Comparison of ENCODE assay signal across 29 mouse cellular contexts in the genomic region with DNA sequence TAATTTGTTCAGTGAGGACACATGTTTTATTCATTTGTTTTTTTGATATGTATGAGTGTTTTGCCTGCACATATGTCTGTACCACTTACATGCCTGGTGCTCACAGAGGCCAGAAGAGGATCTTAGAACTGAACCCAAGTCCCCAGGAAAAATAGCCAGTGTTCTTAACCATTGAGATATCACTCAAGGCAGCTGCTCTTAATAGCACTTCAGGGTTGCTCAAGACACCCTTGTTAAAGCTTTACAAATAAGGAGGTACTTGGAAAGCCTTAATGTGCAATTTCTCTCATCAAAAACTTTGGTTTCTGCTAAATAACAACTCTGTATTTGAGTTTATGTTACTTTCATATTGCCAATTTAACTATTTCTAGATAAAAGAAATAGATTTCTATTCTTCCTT. TPM values are rescaled to one million over a fixed set of nuclear protein-coding genes. Genes with fewer than 3 reads are reported as not detected.
"Had no signal": no experiment of that assay in that cellular context is flagged by ENCODE, and none has a peak within 500 bp of the region (broad histone marks: within the 10 kb centered on the region; RNA-seq: fewer than 3 reads in every experiment).

No protein-coding gene starts in this region.

- H3K9me3 ChIP-seq: embryonic facial prominence, embryonic 10.5 days; embryonic facial prominence, embryonic 12.5 days; embryonic facial prominence, embryonic 13.5 days; embryonic facial prominence, embryonic 15.5 days; forebrain, embryonic 10.5 days; forebrain, embryonic 12.5 days; forebrain, embryonic 13.5 days; forebrain, embryonic 15.5 days had no signal

- H3K4me3 ChIP-seq: embryonic facial prominence, embryonic 10.5 days; embryonic facial prominence, embryonic 12.5 days; embryonic facial prominence, embryonic 13.5 days; embryonic facial prominence, embryonic 15.5 days; erythroblast, embryonic 14.5 days; forebrain, embryonic 10.5 days; forebrain, embryonic 12.5 days; forebrain, embryonic 13.5 days; forebrain, embryonic 15.5 days; gastrocnemius, adult 2 months had no signal

- H3K27me3 ChIP-seq: embryonic facial prominence, embryonic 12.5 days; embryonic facial prominence, embryonic 13.5 days; embryonic facial prominence, embryonic 15.5 days; forebrain, embryonic 12.5 days; forebrain, embryonic 13.5 days; forebrain, embryonic 15.5 days had no signal

- ATAC-seq: forebrain, embryonic 13.5 days; forebrain, embryonic 14.5 days; forebrain, embryonic 15.5 days; forebrain, embryonic 16.5 days; forebrain, postnatal 0 days had no signal

- H3K4me2 ChIP-seq: embryonic facial prominence, embryonic 12.5 days; embryonic facial prominence, embryonic 13.5 days; embryonic facial prominence, embryonic 15.5 days; forebrain, embryonic 12.5 days; forebrain, embryonic 13.5 days; forebrain, embryonic 15.5 days had no signal

- H3K4me1 ChIP-seq: embryonic facial prominence, embryonic 10.5 days; embryonic facial prominence, embryonic 12.5 days; embryonic facial prominence, embryonic 13.5 days; embryonic facial prominence, embryonic 15.5 days; forebrain, embryonic 10.5 days; forebrain, embryonic 12.5 days; forebrain, embryonic 13.5 days; forebrain, embryonic 15.5 days had no signal

- H3K9ac ChIP-seq: embryonic facial prominence, embryonic 12.5 days; embryonic facial prominence, embryonic 13.5 days; embryonic facial prominence, embryonic 15.5 days; forebrain, embryonic 12.5 days; forebrain, embryonic 13.5 days; forebrain, embryonic 15.5 days; forebrain, postnatal 0 days had no signal

- DNase-seq: cerebellum, adult 18-20 months; cerebellum, adult 2 months; cerebellum, adult 8-10 months; cerebellum, adult 9-10 months; cerebellum, adult 9-11 months; cerebellum, postnatal 10 days; cerebellum, postnatal 14 days; cerebellum, postnatal 25 days; cerebellum, postnatal 36 days; embryo, embryonic 11 days; forebrain, postnatal 0 days; gastrocnemius, adult 2 months; gastrocnemius, postnatal 10 days; gastrocnemius, postnatal 14 days; gastrocnemius, postnatal 36 days; heart, adult 11 months; heart, adult 18-20 months had no signal

- H3K36me3 ChIP-seq: embryonic facial prominence, embryonic 10.5 days; embryonic facial prominence, embryonic 12.5 days; embryonic facial prominence, embryonic 13.5 days; embryonic facial prominence, embryonic 15.5 days; forebrain, embryonic 10.5 days; forebrain, embryonic 12.5 days; forebrain, embryonic 15.5 days had no signal

- H3K27ac ChIP-seq: embryonic facial prominence, embryonic 10.5 days; embryonic facial prominence, embryonic 12.5 days; embryonic facial prominence, embryonic 13.5 days; embryonic facial prominence, embryonic 15.5 days; forebrain, embryonic 10.5 days; forebrain, embryonic 12.5 days; forebrain, embryonic 13.5 days; forebrain, embryonic 15.5 days; gastrocnemius, adult 2 months had no signal

RNA-seq across cellular contexts. Expression of a gene that starts 25.1 kb away (rescaled TPM):
- total RNA-seq: common myeloid progenitor, adult 5-6 weeks had no signal
- polyA plus RNA-seq: erythroblast, embryonic 14.5 days; forebrain, embryonic 10.5 days had no signal
